Mouse (Mus musculus): ENCODE measurements around the gene Ptdss2. TPM values are rescaled to one million over a fixed set of nuclear protein-coding genes. Genes with fewer than 3 reads are reported as not detected.
A peak's percentile ranks its signal among the peaks of the same experiment; 100 is the strongest.

The Ptdss2 gene
- polyA plus RNA-seq, 1 experiment from 2014 or later = 74.7 TPM

- Histone ChIP-seq H3K4me1 (peaks cover 14% of the 10 kb centered on the region), H3K4me2 (replicated peaks) (no peak overlapping the region), H3K9me3 (no peaks in the 10 kb centered on the region), H3K36me3 (no peaks in the 10 kb centered on the region), H3K27me3 (replicated peaks) (peaks cover 34% of the 10 kb centered on the region), H3K9ac (no peak overlapping the region), H3K27ac (no peak overlapping the region), H3K4me3 (no peak overlapping the region)
- no peak for ATAC-seq (ENCODE audit: low FRiP score, low read depth)
- 80% methylated on average over 6 of the region's 6 CpGs for WGBS
Measured at GRCm38 (mm10) chr7:141096021-141096420, 26.2 kb upstream of the Ptdss2 start.

GRCm38 (mm10) chr7:141096649-141097056 lies 25.5 kb upstream of the Ptdss2 start:
- WGBS = 55% methylated on average over 6 of the region's 6 CpGs
- H3K27ac ChIP-seq = no peak overlapping the region
- H3K9ac ChIP-seq = no peak overlapping the region
- no peaks in the 10 kb centered on the region for H3K36me3 ChIP-seq
- H3K27me3 ChIP-seq (replicated peaks) = peaks cover 39% of the 10 kb centered on the region
- H3K9me3 ChIP-seq = no peaks in the 10 kb centered on the region
- ATAC-seq (ENCODE audit: low FRiP score, low read depth) = no peak
- no peak overlapping the region for H3K4me3 ChIP-seq
- peaks cover 14% of the 10 kb centered on the region for H3K4me1 ChIP-seq
- no peak overlapping the region for H3K4me2 ChIP-seq (replicated peaks)

- H3K27me3 ChIP-seq (replicated peaks) = peaks cover 42% of the 10 kb centered on the region
- 84% methylated on average over 5 of the region's 5 CpGs for WGBS
- peaks cover 14% of the 10 kb centered on the region for H3K4me1 ChIP-seq
Measured at GRCm38 (mm10) chr7:141097177-141097576, 25.0 kb upstream of the Ptdss2 start.

GRCm38 (mm10) chr7:141099911-141100691 lies 22.1 kb upstream of the Ptdss2 start, which contains the start of gene Sigirr:
Gene Sigirr (minus strand): TSS chr7:141100572.
- peak within 1 kb of the TSS; percentile 69 for H3K4me2 ChIP-seq (replicated peaks)
- no peaks in the 10 kb centered on the region for H3K36me3 ChIP-seq

More at GRCm38 (mm10) chr7:141097177-141097576, 25.0 kb upstream of the Ptdss2 start:
- no peak overlapping the region for H3K27ac ChIP-seq
- no peaks in the 10 kb centered on the region for H3K36me3 ChIP-seq
- H3K4me2 ChIP-seq (replicated peaks) = no peak overlapping the region
- H3K9me3 ChIP-seq = no peaks in the 10 kb centered on the region
- no peak overlapping the region for H3K9ac ChIP-seq
- no peak for ATAC-seq (ENCODE audit: low FRiP score, low read depth)
- no peak overlapping the region for H3K4me3 ChIP-seq

GRCm38 (mm10) chr7:141103161-141103560 lies 19.0 kb upstream of the Ptdss2 start:
- no peak overlapping the region for H3K4me3 ChIP-seq
- no peak overlapping the region for H3K9ac ChIP-seq
- no peak for ATAC-seq (ENCODE audit: low FRiP score, low read depth)
- peaks cover 44% of the 10 kb centered on the region for H3K27me3 ChIP-seq (replicated peaks)
- 76% methylated on average over 3 of the region's 3 CpGs for WGBS
- no peak overlapping the region for H3K4me2 ChIP-seq (replicated peaks)
- no peaks in the 10 kb centered on the region for H3K9me3 ChIP-seq
- H3K4me1 ChIP-seq = peaks cover 10% of the 10 kb centered on the region
- no peak overlapping the region for H3K27ac ChIP-seq
- H3K36me3 ChIP-seq = no peaks in the 10 kb centered on the region

More at GRCm38 (mm10) chr7:141099911-141100691, 22.1 kb upstream of the Ptdss2 start, which contains the start of gene Sigirr:
- no peaks in the 10 kb centered on the region for H3K9me3 ChIP-seq
- H3K4me3 ChIP-seq = peak within 1 kb of the TSS; percentile 29
- H3K27ac ChIP-seq = no peak within 1 kb of the TSS
- peaks cover 10% of the 10 kb centered on the region for H3K4me1 ChIP-seq
- ATAC-seq (ENCODE audit: low FRiP score, low read depth) = no peak
- H3K27me3 ChIP-seq (replicated peaks) = peaks cover 46% of the 10 kb centered on the region
- 2% methylated on average over 56 of the region's 56 CpGs for WGBS
- H3K9ac ChIP-seq = no peak within 1 kb of the TSS

GRCm38 (mm10) chr7:141115874-141116273 lies 6.3 kb upstream of the Ptdss2 start:
- H3K27ac ChIP-seq = no peak overlapping the region
- ATAC-seq (ENCODE audit: low FRiP score, low read depth) = no peak
- H3K9ac ChIP-seq = no peak overlapping the region
- no peaks in the 10 kb centered on the region for H3K4me1 ChIP-seq
- no peak overlapping the region for H3K4me2 ChIP-seq (replicated peaks)
- H3K27me3 ChIP-seq (replicated peaks) = peaks cover 8% of the 10 kb centered on the region
- no peak overlapping the region for H3K4me3 ChIP-seq
- H3K9me3 ChIP-seq = no peaks in the 10 kb centered on the region
- no peaks in the 10 kb centered on the region for H3K36me3 ChIP-seq
- WGBS = 92% methylated on average over 9 of the region's 9 CpGs

GRCm38 (mm10) chr7:141117636-141118035 lies 4.5 kb upstream of the Ptdss2 start, which contains the start of gene Ano9:
Gene Ano9 (minus strand): TSS chr7:141117806.
- ATAC-seq (ENCODE audit: low FRiP score, low read depth) = no peak
- H3K4me2 ChIP-seq (replicated peaks) = no peak within 1 kb of the TSS
- peaks cover 8% of the 10 kb centered on the region for H3K27me3 ChIP-seq (replicated peaks)
- 12% methylated on average over 9 of the region's 9 CpGs for WGBS
- H3K9me3 ChIP-seq = no peaks in the 10 kb centered on the region
- no peaks in the 10 kb centered on the region for H3K36me3 ChIP-seq
- H3K27ac ChIP-seq = no peak within 1 kb of the TSS
- H3K4me1 ChIP-seq = no peaks in the 10 kb centered on the region
- H3K4me3 ChIP-seq = no peak within 1 kb of the TSS
- H3K9ac ChIP-seq = no peak within 1 kb of the TSS

GRCm38 (mm10) chr7:141119487-141119886 lies 2.7 kb upstream of the Ptdss2 start:
- Histone ChIP-seq H3K9ac (no peak overlapping the region), H3K27me3 (replicated peaks) (peaks cover 8% of the 10 kb centered on the region), H3K9me3 (no peaks in the 10 kb centered on the region), H3K4me3 (no peak overlapping the region), H3K4me2 (replicated peaks) (no peak overlapping the region), H3K36me3 (no peaks in the 10 kb centered on the region), H3K27ac (no peak overlapping the region), H3K4me1 (no peaks in the 10 kb centered on the region)
- WGBS = 75% methylated on average over 3 of the region's 3 CpGs
- no peak for ATAC-seq (ENCODE audit: low FRiP score, low read depth)

- 89% methylated on average over 3 of the region's 3 CpGs for WGBS
- H3K27ac ChIP-seq = no peak overlapping the region
- no peaks in the 10 kb centered on the region for H3K4me1 ChIP-seq
- no peak overlapping the region for H3K4me3 ChIP-seq
- no peaks in the 10 kb centered on the region for H3K9me3 ChIP-seq
- H3K9ac ChIP-seq = no peak overlapping the region
- no peak overlapping the region for H3K4me2 ChIP-seq (replicated peaks)
- no peaks in the 10 kb centered on the region for H3K36me3 ChIP-seq
- H3K27me3 ChIP-seq (replicated peaks) = peaks cover 8% of the 10 kb centered on the region
- no peak for ATAC-seq (ENCODE audit: low FRiP score, low read depth)
Measured at GRCm38 (mm10) chr7:141120605-141121004, 1.6 kb upstream of the Ptdss2 start.

- ATAC-seq (ENCODE audit: low FRiP score, low read depth) = no peak
- no peak overlapping the region for H3K9ac ChIP-seq
- no peak overlapping the region for H3K27ac ChIP-seq
- peaks cover 8% of the 10 kb centered on the region for H3K27me3 ChIP-seq (replicated peaks)
- no peaks in the 10 kb centered on the region for H3K9me3 ChIP-seq
- no peaks in the 10 kb centered on the region for H3K36me3 ChIP-seq
- H3K4me2 ChIP-seq (replicated peaks) = no peak overlapping the region
- no peak overlapping the region for H3K4me3 ChIP-seq
- no peaks in the 10 kb centered on the region for H3K4me1 ChIP-seq
- 81% methylated on average over 5 of the region's 5 CpGs for WGBS
Measured at GRCm38 (mm10) chr7:141121051-141121531, 1.1 kb upstream of the Ptdss2 start.

GRCm38 (mm10) chr7:141122689-141123516 lies 721 bp downstream of the Ptdss2 start:
- H3K27me3 ChIP-seq (replicated peaks) = no peaks in the 10 kb centered on the region; the same call in 1 of the 2 replicates
- peak overlapping the region; percentile 46; the same call in 1 of the 2 replicates for H3K27ac ChIP-seq
- no peaks in the 10 kb centered on the region for H3K4me1 ChIP-seq
- peak overlapping the region; percentile 72 for H3K4me2 ChIP-seq (replicated peaks)
- H3K9ac ChIP-seq = peak overlapping the region; percentile 64
- no peaks in the 10 kb centered on the region for H3K36me3 ChIP-seq
- ATAC-seq (ENCODE audit: low FRiP score, low read depth) = peak; percentile 97
- no peaks in the 10 kb centered on the region for H3K9me3 ChIP-seq
- peak overlapping the region; percentile 58 for H3K4me3 ChIP-seq
- WGBS = 2% methylated on average over 29 of the region's 29 CpGs

- ATAC-seq (ENCODE audit: low FRiP score, low read depth) = peak; percentile 18; the same call in 1 of the 2 replicates
- Histone ChIP-seq H3K4me1 (no peaks in the 10 kb centered on the region), H3K9ac (peak overlapping the region; percentile 64), H3K27me3 (replicated peaks) (no peaks in the 10 kb centered on the region; the same call in 1 of the 2 replicates), H3K27ac (peak overlapping the region; percentile 46; the same call in 1 of the 2 replicates), H3K4me3 (peak overlapping the region; percentile 58), H3K9me3 (no peaks in the 10 kb centered on the region), H3K36me3 (no peaks in the 10 kb centered on the region), H3K4me2 (replicated peaks) (peak overlapping the region; percentile 72)
- 3% methylated on average over 15 of the region's 15 CpGs for WGBS
Measured at GRCm38 (mm10) chr7:141123517-141123856, 1.3 kb downstream of the Ptdss2 start.

Measured in neural tube, embryonic 12.5 days (tissue).